Mouse (Mus musculus) right cerebral cortex, postnatal 25 days (tissue): ENCODE results near the gene Capn3.
A peak's percentile ranks its signal among the peaks of the same experiment; 100 is the strongest.

Experiments used
- DNase-seq: peaks from one replicate; pipeline ENCODE4 v3.0.0; 2022

The Capn3 gene

DNA sequence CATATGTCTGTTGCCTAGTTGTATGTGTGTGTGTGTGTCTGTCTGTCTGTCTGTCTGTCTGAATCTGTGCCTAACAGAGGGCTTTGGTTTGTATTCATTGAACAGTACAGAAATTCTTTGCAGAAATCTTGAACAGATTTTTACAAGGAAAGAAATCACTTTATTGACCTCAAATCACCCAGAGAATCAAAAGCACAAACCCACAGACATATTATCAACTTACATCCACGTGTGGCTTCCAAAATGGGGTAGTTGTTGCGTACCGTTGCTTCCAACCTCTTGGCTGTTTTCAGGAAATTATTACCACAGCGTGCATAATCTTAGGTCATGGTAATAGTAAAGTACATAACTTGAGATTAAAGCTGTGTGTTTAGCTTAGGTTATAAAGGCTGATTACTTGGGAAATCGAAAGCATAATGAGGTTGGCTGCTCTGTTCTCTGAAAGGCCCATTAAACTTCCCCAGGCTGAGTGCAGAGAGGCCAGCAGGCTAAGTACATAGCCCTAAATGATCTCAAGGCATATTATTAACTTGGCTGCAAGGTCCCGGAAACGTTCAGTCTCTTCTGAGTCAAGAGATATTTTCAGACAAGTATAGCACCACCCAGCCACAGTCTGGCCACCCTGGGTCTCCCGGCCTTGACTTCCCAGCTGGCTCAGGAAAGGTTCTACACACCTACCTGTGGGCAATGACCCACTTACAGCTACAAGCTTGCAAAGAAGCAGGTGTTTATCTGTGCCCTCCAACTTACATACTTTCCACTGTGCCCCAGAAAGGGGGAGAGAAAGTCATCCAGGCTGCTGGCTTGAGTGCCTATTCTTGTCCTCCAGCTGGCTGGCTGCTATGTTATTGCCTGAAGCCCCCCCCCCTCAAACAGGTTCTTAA is 26.9 kb downstream of the Capn3 start:
- no peak for DNase-seq

DNA sequence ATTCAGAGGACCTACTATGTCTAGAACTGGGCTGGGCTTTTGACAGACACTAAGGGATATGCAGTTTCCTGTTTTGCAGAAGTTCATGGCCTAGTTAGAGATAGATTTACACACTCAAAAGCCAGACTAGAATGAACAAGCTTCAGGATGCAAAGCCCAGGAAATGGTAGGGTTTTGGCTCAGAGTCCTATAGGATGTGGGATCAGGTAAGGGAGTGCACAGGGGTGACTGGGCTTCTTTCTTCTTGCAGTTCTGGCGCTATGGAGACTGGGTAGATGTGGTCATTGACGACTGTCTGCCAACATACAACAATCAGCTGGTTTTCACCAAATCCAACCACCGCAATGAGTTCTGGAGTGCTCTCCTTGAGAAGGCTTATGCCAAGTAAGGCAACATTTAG is 28.4 kb downstream of the Capn3 start:
- no peak for DNase-seq

DNA sequence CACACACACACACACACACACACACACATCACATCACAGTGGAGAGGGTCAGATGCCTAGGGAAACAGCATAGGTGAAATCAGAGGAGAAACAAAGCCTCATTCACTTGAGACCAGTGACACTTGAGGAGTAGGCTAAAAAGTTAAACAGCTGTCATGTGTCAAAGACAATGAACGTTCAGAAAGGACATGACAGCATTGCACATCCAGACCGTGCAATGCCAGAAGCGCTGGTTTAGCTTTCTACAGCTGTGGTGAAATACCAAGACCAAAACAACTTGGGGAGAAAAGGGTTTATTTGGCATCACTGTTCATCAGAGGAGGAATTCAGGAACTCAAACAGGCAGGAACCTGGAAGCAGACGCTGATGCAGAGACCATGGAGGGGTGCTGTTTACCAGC is 37.4 kb downstream of the Capn3 start:
- no peak for DNase-seq

DNA sequence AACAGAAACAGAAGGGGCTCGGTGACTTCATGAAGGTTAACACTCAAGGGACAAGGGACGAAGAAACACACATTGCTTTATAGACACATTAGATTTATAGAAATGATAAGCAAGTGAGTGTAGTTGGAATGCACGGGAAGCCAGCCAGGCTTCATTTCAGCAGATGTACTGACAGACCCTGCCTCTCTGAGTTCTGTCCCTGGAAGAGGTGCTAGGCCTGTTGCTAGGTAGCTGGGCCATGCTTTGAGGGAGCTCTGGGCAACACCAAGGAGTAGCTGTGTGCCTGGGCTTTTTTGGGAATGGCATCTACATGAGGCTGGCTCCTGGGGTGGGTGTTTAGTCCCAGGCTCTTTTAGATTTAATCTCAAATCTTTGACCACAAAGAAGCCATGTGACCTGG is 40.7 kb downstream of the Capn3 start:
- DNase-seq = no peak

DNA sequence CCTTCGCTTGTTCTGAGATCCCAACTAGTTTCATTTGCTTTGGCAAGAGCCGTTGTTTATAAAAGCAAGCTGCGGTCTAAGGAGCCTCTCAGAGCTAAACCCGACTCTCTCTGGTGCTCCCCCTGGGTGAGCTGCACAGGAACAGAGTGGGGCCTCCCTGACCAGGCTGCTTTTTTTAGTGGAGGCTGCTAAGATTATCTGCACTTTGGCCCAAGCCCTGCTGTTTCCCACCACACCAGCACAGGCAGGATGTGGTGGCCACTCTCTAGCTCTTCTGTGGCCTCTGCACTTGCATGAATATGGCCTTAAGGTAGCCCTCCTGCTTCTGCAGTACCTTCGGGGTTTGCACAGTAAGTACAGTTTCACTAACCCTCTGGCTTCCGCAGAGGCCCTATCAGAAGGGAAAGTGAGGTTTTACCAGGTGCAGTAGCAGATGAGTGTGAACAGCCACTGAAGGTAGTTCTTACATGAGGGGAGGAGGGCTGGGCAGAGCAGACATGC is 44.2 kb downstream of the Capn3 start:
- DNase-seq = no peak

DNA sequence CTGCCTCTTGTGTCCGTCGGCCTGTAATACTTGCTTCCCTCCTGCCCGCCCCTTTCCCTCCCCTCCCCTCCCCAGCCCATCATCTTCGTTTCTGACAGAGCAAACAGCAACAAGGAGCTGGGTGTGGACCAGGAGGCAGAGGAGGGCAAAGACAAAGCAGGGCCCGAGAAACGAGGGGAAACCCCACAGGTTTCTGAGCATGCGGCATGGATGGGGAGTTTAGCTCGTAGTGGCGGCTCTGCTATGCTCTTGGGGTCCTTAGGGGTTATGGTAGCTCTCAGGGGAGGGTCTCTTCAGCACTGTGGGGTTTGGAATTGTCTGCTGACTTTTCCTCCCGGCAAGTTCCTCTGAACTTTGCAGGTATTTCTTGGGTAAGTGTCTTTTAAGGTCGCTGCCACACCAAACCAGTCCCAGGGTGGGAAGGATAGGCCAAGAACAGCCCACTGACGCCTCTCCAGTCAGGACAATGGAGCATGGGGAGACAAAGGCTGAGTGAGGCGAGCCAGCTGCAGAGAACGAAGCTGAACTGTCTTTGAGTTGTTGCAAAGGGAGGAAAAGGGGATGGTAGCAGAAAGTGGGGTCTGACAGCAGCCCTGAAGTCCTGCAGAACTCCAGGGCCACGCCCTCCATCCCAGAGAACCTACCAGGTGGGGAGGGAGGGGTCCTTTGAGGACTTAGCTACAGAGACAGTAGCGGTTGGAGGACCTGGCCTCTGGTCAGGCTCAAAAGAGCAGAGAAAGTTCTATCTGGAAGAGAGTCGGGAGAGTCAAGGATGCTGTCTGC is 45.5 kb downstream of the Capn3 start:
- no peak for DNase-seq

DNA sequence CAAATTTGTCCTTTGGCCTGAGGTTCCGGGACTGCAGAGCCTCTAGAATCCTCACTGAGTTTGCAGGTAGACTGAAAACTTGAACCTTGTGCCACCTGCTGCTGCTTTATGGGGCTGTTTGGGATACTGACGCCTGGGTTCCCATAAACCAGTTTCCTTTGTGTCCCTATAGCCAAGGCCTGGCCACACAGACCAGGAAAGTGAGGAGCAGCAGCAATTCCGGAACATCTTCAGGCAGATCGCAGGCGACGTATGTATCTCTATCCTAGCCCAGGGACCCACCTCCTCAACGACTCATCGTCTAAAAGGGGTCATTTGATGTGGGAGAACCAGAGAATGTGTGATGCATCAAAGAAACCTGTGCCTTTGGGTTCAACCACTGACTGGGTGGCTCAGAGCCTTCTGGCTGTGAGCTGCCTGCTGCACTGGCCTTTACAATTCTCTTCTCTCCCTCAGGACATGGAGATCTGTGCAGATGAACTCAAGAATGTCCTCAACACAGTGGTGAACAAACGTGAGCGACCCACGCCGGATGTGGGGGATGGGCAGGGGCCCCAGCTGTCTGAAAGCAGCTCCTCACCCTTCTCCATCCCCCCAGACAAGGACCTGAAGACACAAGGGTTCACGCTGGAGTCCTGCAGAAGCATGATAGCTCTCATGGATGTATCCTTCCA is 46.2 kb downstream of the Capn3 start:
- DNase-seq = no peak

DNA sequence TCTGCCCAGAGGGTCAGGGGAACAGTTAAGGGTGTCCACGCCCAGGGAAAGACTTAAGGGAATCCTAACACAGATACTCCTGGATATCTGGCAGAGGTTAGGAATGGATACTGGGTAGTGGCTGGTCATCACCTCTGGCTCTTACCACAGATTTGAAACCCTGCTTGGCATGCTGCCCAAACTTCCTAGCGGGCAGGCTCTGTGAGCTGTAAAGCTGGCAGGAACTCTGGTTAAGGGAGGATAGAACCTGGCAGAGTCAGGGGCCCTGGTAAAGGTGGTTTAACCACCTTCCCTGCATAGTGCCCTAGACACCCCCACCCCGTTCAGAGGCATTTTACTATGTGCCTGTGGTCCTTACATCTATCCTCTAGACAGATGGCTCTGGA is 46.8 kb downstream of the Capn3 start:
- DNase-seq = no peak

DNA sequence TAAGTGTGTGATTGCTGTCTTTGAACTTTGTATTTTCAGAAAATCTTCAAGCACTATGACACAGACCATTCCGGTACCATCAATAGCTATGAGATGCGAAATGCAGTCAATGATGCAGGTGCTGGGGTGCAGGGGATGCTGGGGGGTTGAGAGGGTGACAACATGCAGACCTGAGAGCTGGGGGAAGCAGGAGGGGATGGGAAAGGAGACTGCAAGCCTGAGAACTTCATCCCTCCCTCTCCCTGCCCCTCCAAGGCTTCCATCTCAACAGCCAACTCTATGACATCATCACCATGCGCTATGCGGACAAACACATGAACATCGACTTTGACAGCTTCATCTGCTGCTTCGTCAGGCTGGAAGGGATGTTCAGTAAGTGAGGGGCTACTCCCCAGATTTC is 47.3 kb downstream of the Capn3 start:
- DNase-seq = no peak

DNA sequence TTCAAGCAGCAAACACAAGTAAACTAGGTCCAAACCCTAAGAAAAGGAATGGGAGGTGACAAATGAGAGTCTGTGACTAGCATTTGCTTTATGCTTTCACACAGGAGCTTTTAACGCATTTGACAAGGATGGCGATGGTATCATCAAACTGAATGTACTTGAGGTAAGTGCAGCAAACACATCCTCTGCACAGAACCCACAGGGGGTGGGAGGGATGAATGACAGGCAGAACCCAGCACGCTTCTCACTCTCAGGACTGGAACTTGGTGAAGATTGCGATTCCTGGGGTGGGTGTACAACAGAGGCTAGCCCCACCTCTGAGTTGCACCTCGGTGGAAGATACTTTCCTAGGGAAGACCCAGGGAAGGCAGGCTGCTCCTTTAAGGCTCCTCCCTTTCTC is 48.2 kb downstream of the Capn3 start:
- DNase-seq = no peak

DNA sequence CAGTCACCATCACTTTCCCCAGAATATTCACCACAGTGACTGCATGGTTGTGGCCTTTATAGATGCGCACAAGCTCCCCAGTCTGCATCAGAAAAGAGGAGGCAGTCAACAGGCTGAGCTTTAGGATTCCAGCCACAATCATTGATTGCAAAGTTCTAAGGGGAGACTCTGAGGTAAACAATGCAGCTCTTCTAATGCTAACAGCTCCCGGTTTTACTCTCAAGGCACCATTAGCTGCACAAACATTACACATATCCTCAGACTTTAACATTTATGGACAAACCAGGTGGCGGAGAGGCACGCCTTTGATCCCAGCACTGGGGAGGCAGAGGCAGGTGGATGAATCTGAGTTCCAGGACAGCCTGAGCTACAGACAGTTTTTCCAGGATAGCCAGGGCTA is 58.4 kb downstream of the Capn3 start:
- no peak for DNase-seq

DNA sequence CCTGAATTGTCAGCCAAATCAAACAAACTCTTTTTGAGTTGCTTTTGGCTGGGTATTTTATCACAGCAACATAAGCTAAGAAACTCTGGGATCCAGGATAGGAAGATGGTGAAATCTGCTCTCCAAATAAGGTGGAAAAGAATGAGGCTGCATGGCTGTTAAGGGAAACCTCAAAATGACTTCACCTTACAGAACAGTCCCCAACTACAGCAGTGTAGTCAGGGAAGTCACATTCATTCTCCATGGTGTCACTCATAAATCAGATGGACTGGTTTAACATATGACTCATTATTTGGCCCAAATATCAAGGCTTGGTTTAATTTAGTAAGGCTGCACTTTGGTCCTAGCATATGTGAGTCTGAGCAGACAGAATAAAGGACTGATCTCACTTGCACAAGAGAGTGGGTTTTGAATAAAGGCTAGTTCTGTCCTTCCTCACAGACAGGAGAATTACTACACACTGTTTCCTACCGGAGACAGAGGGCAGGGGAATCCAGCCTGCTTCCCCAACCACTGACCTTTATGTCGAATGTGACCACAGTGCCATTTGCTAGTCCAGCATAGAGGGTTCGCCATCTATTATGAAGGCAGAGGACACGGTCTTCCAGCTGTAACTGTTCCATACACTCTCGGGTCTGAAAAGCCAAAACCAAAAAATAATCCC is 62.9 kb downstream of the Capn3 start:
- DNase-seq = no peak

DNA sequence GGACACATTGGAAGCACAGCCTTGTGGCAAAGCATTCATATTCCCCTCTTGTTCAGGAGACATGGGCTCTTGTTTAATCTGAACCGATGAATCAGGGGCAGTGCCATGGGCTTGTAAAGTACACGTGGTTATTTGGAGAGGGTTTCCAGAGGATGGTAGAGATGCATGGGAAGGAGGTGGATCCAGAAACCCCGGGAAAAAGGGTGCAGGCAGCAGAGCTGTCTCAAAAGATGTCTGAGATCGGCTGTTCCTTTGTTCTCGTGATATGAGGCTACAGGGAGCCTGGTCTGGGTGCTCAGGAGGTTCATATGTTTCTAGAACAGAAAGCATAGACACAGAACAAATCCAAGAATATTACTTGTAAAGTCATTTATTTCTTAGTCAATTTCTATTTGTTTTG is 71.0 kb downstream of the Capn3 start:
- no peak for DNase-seq

DNA sequence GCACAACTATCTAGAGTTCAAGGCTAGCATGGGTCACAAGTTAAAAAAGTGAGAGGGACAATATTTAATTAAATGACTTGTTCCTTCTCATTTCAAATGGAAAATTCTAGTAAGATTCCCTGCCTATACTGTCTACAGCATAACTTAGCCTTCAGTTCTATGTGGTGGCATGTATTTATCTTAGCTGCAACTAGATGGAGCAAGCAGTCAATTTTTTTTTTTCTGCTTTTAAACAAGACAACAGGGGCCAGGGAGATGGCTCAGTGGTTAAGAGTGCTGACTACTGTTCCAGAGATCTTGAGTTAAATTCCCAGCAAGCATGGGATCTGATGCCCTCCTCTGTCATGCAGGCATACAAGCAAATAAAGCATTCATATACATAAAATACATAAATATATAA is 73.7 kb downstream of the Capn3 start:
- no peak for DNase-seq

DNA sequence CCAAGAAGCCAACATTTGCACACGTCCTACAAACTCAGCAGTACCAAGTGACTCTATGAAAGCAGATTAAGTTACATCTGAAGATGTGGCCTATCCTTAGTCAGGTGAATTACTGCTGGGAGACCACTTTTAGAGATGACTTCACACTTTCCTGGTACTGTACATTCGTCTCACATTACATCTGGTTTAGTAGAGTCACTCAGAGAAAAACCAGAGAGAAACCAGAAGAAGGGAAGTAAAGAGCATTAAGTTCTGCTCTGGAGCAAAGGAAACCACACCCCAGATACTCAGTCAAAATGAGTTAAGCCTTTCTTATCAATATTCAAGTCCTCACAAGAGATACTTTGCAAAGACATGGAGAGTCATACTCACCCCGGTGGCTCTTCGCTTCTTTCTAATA is 75.4 kb downstream of the Capn3 start:
- DNase-seq = no peak

DNA sequence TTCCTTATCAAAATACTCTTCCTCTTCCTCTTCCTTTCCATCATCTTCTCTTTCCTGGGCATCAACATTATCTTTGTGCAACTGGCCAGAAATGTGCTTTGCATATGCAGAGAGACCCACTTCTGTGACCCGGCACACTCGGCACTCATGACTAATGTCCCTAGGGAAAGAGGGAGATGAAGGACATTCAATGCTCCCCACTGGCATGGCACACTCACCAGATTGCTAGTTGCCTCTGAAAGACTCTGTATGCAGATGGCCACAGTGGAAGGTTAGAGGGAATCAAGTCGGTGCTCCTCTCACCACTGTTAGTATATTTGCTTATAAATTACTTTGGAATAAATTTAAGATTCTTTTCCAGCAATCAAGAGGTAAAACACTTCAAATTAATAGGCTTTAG is 83.5 kb downstream of the Capn3 start:
- no peak for DNase-seq

DNA sequence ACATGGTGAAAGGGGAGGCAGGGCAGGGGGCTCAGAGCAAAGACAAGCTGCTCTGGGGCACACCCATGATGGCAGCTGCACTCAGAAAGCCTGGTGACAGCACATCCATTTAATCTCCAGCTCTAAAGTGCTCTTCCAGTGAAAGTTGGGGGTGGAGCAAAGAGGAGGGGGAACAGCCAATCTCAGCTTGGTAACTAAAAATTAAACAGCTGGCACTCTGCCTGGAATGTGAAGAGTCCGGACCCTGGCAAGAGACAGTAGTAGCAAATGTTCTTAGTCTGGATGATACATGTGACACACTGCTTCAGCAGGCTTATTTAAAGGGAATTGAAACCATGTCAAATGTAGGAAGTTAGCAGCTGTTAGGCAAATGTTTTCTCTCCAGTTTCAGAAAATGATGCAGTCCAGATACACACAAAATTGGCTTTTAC is 84.0 kb downstream of the Capn3 start:
- DNase-seq = peak; percentile 34

DNA sequence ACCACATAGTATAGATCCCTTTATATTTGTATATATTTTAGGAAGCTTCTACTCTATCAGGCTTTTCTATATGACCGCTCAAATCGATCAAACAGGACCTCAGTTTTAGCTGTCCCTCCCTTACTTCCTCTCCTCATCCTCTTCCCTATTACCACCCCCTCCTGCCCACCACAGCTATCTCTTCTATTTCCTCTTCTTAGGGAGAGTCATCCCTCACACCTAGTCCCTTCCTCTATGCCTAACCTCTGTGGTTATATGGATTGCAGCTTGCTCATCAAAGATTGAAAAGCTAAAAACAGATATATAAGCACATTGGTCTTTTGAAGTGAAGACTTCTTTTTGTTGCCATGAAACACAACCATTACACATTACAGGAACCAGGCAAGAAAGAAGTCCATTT is 88.9 kb downstream of the Capn3 start:
- DNase-seq = no peak
